Mouse (Mus musculus) midbrain, embryonic 10.5 days (tissue): ENCODE measurements around the gene Smco4. TPM values are rescaled to one million over a fixed set of nuclear protein-coding genes. Genes with fewer than 3 reads are reported as not detected.

ENCODE experiments used
- polyA plus RNA-seq: library from polyadenylated mRNA; unstranded; fragments of >200 nt; fragmentation: Nextera tagmentation; extraction: Ambion mirVana; gene quantifications from 2 replicates; pipeline ENCODE4 v1.2.1, GENCODE M21; 2016

Smco4 gene
- polyA plus RNA-seq, 1 experiment from 2014 or later = 1.3 TPM

Other genes starting within 250 kb of the Smco4 start
- gene Med17, start 213.5 kb upstream of the Smco4 start, polyA plus RNA-seq = 38.4 and 42.4 TPM in 2 replicates
- gene Taf1d, start 187.2 kb upstream of the Smco4 start, polyA plus RNA-seq = 69.7 and 88.3 TPM in 2 replicates
- gene 4931406C07Rik, start 187.0 kb upstream of the Smco4 start, polyA plus RNA-seq = 5.3 and 7.8 TPM in 2 replicates
- 21.1 and 22.5 TPM in 2 replicates for gene Cep295, start 135.6 kb upstream of the Smco4 start, polyA plus RNA-seq
- gene Deup1, start 134.5 kb downstream of the Smco4 start, polyA plus RNA-seq = 0.37 and 0.48 TPM in 2 replicates
- gene Slc36a4, start 216.3 kb downstream of the Smco4 start, polyA plus RNA-seq = 9.4 and 12.3 TPM in 2 replicates